Mouse (Mus musculus) mouse trophoblast stem cell (cell line): ENCODE results near the gene Galnt16.

Experiments used
- in situ Hi-C, 2 experiments: fragments of 300-500 bp; cut with MseI, MboI; formaldehyde crosslinking; loops; 2 replicates in 1 of 2; 3 replicates in 1 of 2; pipeline ENCODE4 v1.15.1; 2025

Galnt16 gene

GRCm38 (mm10) chr12:80598236-80598635 is 80.2 kb downstream of the Galnt16 start:
- in situ Hi-C loops = no loop called here

GRCm38 (mm10) chr12:80598756-80599155 is 80.7 kb downstream of the Galnt16 start:
- in situ Hi-C loops = no loop called here

GRCm38 (mm10) chr12:80601597-80602269 is 83.7 kb downstream of the Galnt16 start:
- in situ Hi-C loops = no loop called here

GRCm38 (mm10) chr12:80602432-80602831 is 84.4 kb downstream of the Galnt16 start:
- in situ Hi-C loops = no loop called here

GRCm38 (mm10) chr12:80603566-80603965 is 85.5 kb downstream of the Galnt16 start:
- in situ Hi-C loops = no loop called here

- in situ Hi-C loops = no loop called here
These were observed 86.1 kb downstream of the Galnt16 start for GRCm38 (mm10) chr12:80604218-80604617.

GRCm38 (mm10) chr12:80608576-80608975 is 90.5 kb downstream of the Galnt16 start:
- in situ Hi-C loops = no loop called here

- in situ Hi-C loops = no loop called here
These were observed 91.9 kb downstream of the Galnt16 start for GRCm38 (mm10) chr12:80609928-80610327.

- in situ Hi-C loops = no loop called here
These were observed 94.2 kb downstream of the Galnt16 start for GRCm38 (mm10) chr12:80612113-80612791.

GRCm38 (mm10) chr12:80615371-80616257 is 97.5 kb downstream of the Galnt16 start:
- in situ Hi-C loops = no loop called here

- in situ Hi-C loops = no loop called here
These were observed 102.4 kb downstream of the Galnt16 start for GRCm38 (mm10) chr12:80620501-80620900.

GRCm38 (mm10) chr12:80631790-80632189 is 113.7 kb downstream of the Galnt16 start:
- in situ Hi-C loops = no loop called here

GRCm38 (mm10) chr12:80642725-80643692 is 124.9 kb downstream of the Galnt16 start:
- in situ Hi-C loops = no loop called here

GRCm38 (mm10) chr12:80643693-80644505 is 125.8 kb downstream of the Galnt16 start, which contains the start of the genes Slc39a9 and Erh:
Gene Slc39a9 (plus strand): TSS chr12:80643883.
Gene Erh (minus strand): TSS chr12:80644341.
- in situ Hi-C loops = no loop called here

GRCm38 (mm10) chr12:80644506-80644868 is 126.4 kb downstream of the Galnt16 start:
- in situ Hi-C loops = no loop called here

- in situ Hi-C loops = no loop called here
These were observed 128.3 kb downstream of the Galnt16 start for GRCm38 (mm10) chr12:80646377-80646776.

- in situ Hi-C loops = no loop called here
These were observed 136.0 kb downstream of the Galnt16 start for GRCm38 (mm10) chr12:80653951-80654658.

GRCm38 (mm10) chr12:80654659-80655025 is 136.6 kb downstream of the Galnt16 start:
- in situ Hi-C loops = no loop called here

GRCm38 (mm10) chr12:80658661-80659060 is 140.6 kb downstream of the Galnt16 start:
- in situ Hi-C loops = no loop called here

GRCm38 (mm10) chr12:80662322-80662721 is 144.2 kb downstream of the Galnt16 start:
- in situ Hi-C loops = no loop called here
